Mouse (Mus musculus) heart, postnatal 0 days (tissue): Measurements from ENCODE around the gene Wdr75. TPM values are rescaled to one million over a fixed set of nuclear protein-coding genes. Genes with fewer than 3 reads are reported as not detected.
A peak's percentile ranks its signal among the peaks of the same experiment; 100 is the strongest.

Source experiments
- ATAC-seq: fragments of 200-750 bp; cut with Nextera tagmentation; 2 replicates; pipeline ENCODE4 v1.8.0; 2017; ENCODE audit warnings: low read depth, moderate number of reproducible peaks, moderate library complexity; ENCODE audit not compliant: insufficient read depth
- DNase-seq: peaks from one replicate; pipeline ENCODE4 v3.0.0-alpha.2; 2016; ENCODE audit warnings: low spot score
- H3K27ac ChIP-seq: fragments of 300-500 bp; sonication (generic); 2 replicates; pipeline ENCODE4 v1.5.1; 2014; ENCODE audit warnings: low read depth, mild to moderate bottlenecking
- H3K27me3 ChIP-seq: fragments of 300-500 bp; sonication (generic); 2 replicates; pipeline ENCODE4 v1.6.1; 2014; ENCODE audit warnings: low read length, mixed read lengths; ENCODE audit not compliant: control insufficient read depth, insufficient read depth
- H3K36me3 ChIP-seq: fragments of 300-500 bp; sonication (generic); replicated peaks from 2 replicates; pipeline ENCODE4 v1.6.1; 2014; ENCODE audit warnings: low read length, mixed read lengths; ENCODE audit not compliant: control insufficient read depth, insufficient read depth
- H3K4me1 ChIP-seq: fragments of 300-500 bp; sonication (generic); 2 replicates; pipeline ENCODE4 v1.6.1; 2014; ENCODE audit warnings: antibody characterized with exemption; ENCODE audit not compliant: control insufficient read depth, insufficient read depth
- H3K4me2 ChIP-seq: fragments of 300-500 bp; sonication (generic); 2 replicates; pipeline ENCODE4 v1.6.1; 2014; ENCODE audit warnings: low read depth, mild to moderate bottlenecking, low read length, moderate library complexity
- H3K4me3 ChIP-seq: fragments of 300-500 bp; sonication (generic); 2 replicates; pipeline ENCODE4 v1.5.1; 2014; ENCODE audit warnings: low read depth, low read length
- H3K9ac ChIP-seq: fragments of 300-500 bp; sonication (generic); replicated peaks from 2 replicates; pipeline ENCODE4 v1.6.1; 2014; ENCODE audit warnings: low read depth, low read length, mixed read lengths
- H3K9me3 ChIP-seq: fragments of 300-500 bp; sonication (generic); replicated peaks from 2 replicates; pipeline ENCODE4 v1.6.1; 2016; ENCODE audit warnings: low read length; ENCODE audit not compliant: control insufficient read depth
- CTCF ChIP-seq: IDR thresholded peaks from 2 replicates; pipeline ENCODE4 v1.5.1; 2016; ENCODE audit warnings: antibody characterized with exemption, control low read depth, low read depth
- EP300 ChIP-seq: IDR thresholded peaks from 2 replicates; pipeline ENCODE4 v1.6.1; 2016; ENCODE audit warnings: antibody characterized with exemption, low read depth
- WGBS: fragments of 180-500 bp; shearing (Covaris S2); extraction: QIAGEN DNeasy Blood & Tissue Kit; methylation state at CpG from one replicate; pipeline ENCODE4 v1.1.7; 2014; 5-methylcytosine and 5-hydroxymethylcytosine counted together
- polyA plus RNA-seq: library from polyadenylated mRNA; unstranded; fragments of >200 nt; fragmentation: Nextera tagmentation; extraction: Ambion mirVana; gene quantifications from 2 replicates; pipeline ENCODE4 v1.2.1, GENCODE M21; 2015
- total RNA-seq: library from RNA; depleted of rRNA; stranded (reverse); fragments of >200 nt; gene quantifications from 2 replicates; pipeline ENCODE4 v1.2.3, GENCODE M21; 2014; ENCODE audit warnings: low replicate concordance

The Wdr75 gene
- total and polyA plus RNA-seq, 2 experiments from 2014 or later, result 23.2 to 99.0 TPM

DNA sequence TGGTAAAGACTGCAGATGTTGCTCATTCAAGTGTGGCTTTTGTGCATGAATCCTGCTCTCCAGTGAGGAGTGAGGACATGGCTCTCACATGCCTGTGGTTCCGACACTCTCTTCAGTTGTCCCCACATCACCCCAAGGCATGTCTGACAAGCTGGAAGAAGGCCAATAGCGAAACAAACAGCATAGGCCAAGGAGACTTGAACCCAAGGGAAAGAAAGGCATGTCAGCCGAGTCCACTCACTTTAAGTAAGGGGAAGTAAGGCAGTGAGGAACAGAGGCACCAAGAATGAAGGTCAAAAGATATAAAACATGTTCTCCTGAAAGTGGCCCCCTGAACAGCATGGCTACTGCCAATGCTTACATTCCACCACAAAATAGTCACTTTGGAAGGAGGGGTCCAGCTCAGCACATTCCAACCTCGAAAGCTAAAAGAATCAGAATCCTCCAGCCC, 69.6 kb downstream of the Wdr75 start:
- H3K4me1 ChIP-seq, result peaks cover 45% of the 10 kb centered on the region
- peak; percentile 50 for DNase-seq
- no peak overlapping the region for H3K4me2 ChIP-seq
- no peak for TF ChIP-seq CTCF
- TF ChIP-seq EP300, result 0 out of 2 replicates have a peak, but pooled peaks have one; percentile 45
- 0 out of 2 replicates have a peak, but pooled peaks cover 3% of the 10 kb centered on the region for H3K9me3 ChIP-seq
- H3K27me3 ChIP-seq, result no peaks in the 10 kb centered on the region
- H3K27ac ChIP-seq, result 0 out of 2 replicates have a peak overlapping the region, but pooled peaks have one; percentile 25
- no peak overlapping the region for H3K9ac ChIP-seq
- ATAC-seq, result peak; percentile 55
- H3K36me3 ChIP-seq, result no peaks in the 10 kb centered on the region
- WGBS, result 26% methylated on average over 4 of the region's 4 CpGs
- H3K4me3 ChIP-seq, result no peak overlapping the region

DNA sequence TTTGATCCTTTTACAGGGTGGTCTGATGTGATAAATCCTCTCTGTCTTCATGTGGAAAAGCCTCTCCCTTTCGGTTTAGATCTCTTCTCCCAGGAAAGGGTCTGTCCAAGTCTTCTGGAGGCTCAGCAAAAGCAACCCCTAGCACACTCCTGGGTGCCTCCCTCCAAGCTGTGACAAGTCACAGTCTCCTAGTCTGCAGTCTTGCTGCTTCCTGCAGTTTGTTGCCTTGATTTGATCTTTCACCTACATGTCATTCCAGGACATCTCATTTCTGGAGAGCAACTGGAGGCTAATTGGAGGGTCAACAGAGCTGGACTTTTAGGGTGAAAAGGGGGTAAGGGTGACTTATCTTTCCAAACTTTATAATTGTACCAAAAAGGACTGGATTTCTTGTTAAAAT, 70.3 kb downstream of the Wdr75 start:
- DNase-seq (no peak), ATAC-seq (no peak)
- Histone ChIP-seq H3K4me2 (no peak overlapping the region), H3K9me3 (0 out of 2 replicates have a peak, but pooled peaks cover 3% of the 10 kb centered on the region), H3K36me3 (no peaks in the 10 kb centered on the region), H3K27me3 (no peaks in the 10 kb centered on the region), H3K27ac (peak overlapping the region; percentile 65), H3K9ac (no peak overlapping the region), H3K4me3 (no peak overlapping the region), H3K4me1 (peaks cover 41% of the 10 kb centered on the region)
- no peak for TF ChIP-seq EP300
- no peak for TF ChIP-seq CTCF
- 19% methylated on average over 1 of the region's 1 CpGs for whole genome bisulfite sequencing

DNA sequence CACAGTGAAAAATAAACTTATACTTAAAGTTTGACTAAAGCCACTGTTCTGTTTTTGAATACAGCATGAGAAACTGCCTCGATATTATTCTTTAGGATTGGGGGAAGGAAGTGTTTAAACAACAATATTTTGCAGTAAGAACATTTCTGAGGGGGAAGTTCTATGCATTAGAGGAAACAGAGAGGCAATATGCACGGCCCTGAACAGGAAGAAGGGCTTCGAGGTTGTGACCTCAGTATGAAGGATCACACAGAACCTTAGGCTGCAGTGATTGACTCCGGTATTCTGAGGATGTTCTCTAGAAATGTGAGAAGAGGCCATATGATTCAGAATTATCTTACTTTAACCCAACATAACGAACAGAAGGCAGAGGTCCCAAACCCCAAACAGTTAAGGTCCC, 70.8 kb downstream of the Wdr75 start:
- H3K4me2 ChIP-seq, result no peak overlapping the region
- TF ChIP-seq CTCF (no peak), EP300 (no peak)
- ATAC-seq (no peak), DNase-seq (no peak)
- 56% methylated on average over 5 of the region's 5 CpGs for WGBS
- no peaks in the 10 kb centered on the region for H3K27me3 ChIP-seq
- H3K36me3 ChIP-seq, result no peaks in the 10 kb centered on the region
- H3K9ac ChIP-seq, result no peak overlapping the region
- peaks cover 41% of the 10 kb centered on the region for H3K4me1 ChIP-seq
- H3K4me3 ChIP-seq, result no peak overlapping the region
- H3K27ac ChIP-seq, result peak overlapping the region; percentile 65
- 0 out of 2 replicates have a peak, but pooled peaks cover 3% of the 10 kb centered on the region for H3K9me3 ChIP-seq

DNA sequence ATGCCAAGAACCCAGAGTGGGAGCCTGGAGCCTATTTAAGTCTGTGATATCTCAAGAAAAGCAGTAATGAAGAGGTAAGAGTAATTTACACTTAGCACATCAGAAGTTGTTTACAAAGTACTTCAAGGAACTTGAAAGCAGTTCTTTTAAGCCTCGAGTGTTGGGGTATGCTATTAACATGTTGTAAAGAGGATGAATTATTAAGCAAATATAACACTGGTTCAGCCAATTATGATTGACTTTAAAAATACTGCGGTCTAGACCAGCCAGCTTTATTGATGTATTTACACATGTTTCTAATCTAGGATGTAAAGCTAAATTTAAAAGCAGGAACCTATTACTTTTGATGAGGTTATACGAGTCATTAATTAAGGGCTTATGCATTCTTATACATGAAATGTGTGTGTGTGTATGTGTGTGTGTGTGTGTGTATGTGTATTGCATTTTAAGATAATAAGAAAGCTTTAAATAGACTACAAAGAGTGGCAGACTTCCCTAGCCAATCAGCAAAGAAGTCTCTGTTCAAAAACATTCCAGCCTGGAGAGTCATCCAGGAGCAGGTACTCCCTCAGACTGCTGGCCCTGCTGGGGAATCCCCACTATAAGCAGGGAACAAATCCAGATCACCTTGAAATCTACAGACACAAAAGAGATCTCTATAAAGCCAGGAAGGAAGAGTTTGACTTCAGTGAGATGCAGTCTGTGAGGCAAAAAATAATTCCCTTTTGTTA, 71.5 kb downstream of the Wdr75 start:
- WGBS, result 55% methylated on average over 3 of the region's 3 CpGs

DNA sequence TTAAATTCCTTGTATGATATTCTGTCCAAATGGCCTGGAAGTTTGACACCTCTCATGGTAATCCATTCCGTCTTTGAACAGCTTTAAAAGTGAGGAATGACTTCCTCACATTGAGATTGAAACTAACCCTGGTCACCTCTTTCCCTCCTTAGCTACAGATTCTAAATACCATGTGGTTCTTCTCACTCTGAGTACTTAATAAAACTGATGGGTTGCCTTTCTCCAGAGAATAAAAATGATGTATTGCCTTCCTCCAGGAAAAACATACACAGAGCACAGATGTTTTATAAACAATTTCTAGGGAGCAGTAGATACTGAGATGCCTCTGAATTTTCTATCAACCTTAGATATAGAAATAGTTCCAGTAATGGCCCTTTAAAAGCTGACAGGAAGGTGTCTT, 73.1 kb downstream of the Wdr75 start:
- H3K4me3 ChIP-seq, result no peak overlapping the region
- DNase-seq (no peak), ATAC-seq (no peak)
- TF ChIP-seq EP300 (no peak), CTCF (no peak)
- H3K36me3 ChIP-seq, result no peaks in the 10 kb centered on the region
- H3K27me3 ChIP-seq, result no peaks in the 10 kb centered on the region
- H3K27ac ChIP-seq, result peak overlapping the region; percentile 38; the same call in 1 of the 2 replicates
- 0 out of 2 replicates have a peak, but pooled peaks cover under 1% of the 10 kb centered on the region for H3K9me3 ChIP-seq
- peaks cover 41% of the 10 kb centered on the region for H3K4me1 ChIP-seq
- H3K4me2 ChIP-seq, result no peak overlapping the region
- WGBS, result 76% methylated on average over 1 of the region's 1 CpGs
- H3K9ac ChIP-seq, result no peak overlapping the region

More for the DNA sequence above, 71.5 kb downstream of the Wdr75 start:
- Histone ChIP-seq H3K4me3 (no peak overlapping the region), H3K9ac (no peak overlapping the region), H3K4me1 (peaks cover 41% of the 10 kb centered on the region), H3K4me2 (no peak overlapping the region), H3K27ac (peak overlapping the region; percentile 39), H3K9me3 (0 out of 2 replicates have a peak, but pooled peaks cover 3% of the 10 kb centered on the region), H3K36me3 (no peaks in the 10 kb centered on the region), H3K27me3 (no peaks in the 10 kb centered on the region)
- ATAC-seq, result peak; percentile 51
- TF ChIP-seq CTCF, result no peak
- no peak for TF ChIP-seq EP300
- peak; percentile 51 for DNase-seq
